Mouse (Mus musculus): ENCODE data around the gene Frmd8. TPM values are rescaled to one million over a fixed set of nuclear protein-coding genes. Genes with fewer than 3 reads are reported as not detected.

Frmd8 gene
- total and polyA plus RNA-seq, 2 experiments from 2014 or later: 8.5 to 10.3 TPM

- 95% methylated on average over 5 of the region's 5 CpGs for WGBS
- no peak overlapping the region for H3K9ac ChIP-seq
- H3K4me3 ChIP-seq (ENCODE audit: low read depth, low read length): no peak overlapping the region
- no peaks in the 10 kb centered on the region for H3K9me3 ChIP-seq (ENCODE audit: low read length)
- TF ChIP-seq CTCF (IDR thresholded peaks at IDR 0.05; ENCODE audit: low read depth): no peak
- H3K27me3 ChIP-seq (ENCODE audit: insufficient read depth, low read length): no peaks in the 10 kb centered on the region
- no peak for DNase-seq
- H3K27ac ChIP-seq (ENCODE audit: low read depth, low read length): no peak overlapping the region
- H3K4me2 ChIP-seq (ENCODE audit: low read depth): no peak overlapping the region
- H3K36me3 ChIP-seq (ENCODE audit: insufficient read depth): peaks cover 38% of the 10 kb centered on the region
- no peak for ATAC-seq
- H3K4me1 ChIP-seq (ENCODE audit: insufficient read depth): no peaks in the 10 kb centered on the region
These were observed 11.3 kb downstream of the Frmd8 start for GRCm38 (mm10) chr19:5863776-5864175.

DNA sequence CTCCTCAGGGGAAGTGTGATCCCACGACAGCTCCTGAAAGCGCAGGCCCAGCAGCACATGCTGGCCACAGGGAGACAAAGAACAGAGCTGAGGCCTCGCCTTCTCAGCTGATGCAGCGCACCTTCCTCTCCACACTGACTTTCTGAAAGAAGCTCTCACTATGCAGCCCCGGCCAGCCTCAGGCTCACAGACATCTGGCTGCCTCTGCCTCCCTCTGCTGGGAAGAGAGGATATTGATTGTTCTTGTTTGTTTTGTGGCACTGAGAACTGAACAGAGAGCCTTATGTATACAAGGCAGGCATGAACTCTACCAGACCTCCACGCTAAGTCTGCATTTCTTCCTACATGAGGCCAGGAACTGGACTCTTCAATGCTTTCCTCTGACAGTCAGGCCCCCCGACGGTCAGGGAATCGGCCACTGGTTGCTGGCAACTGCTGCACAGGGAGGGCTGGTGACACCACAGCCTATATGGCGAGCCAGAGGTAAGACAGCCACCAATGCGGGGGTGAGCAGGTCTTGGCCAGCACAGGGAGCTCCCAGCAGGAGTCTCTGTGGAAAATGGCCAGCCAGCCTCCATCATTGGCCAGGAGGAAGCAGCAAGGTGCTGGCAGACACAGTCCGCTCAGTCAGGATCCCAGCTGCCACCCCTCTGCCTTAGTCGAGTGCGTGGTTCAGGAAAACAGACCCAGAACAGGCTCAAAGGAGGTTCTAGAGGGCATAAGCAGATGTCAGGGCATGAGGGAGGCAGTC lies 12.6 kb downstream of the Frmd8 start:
- no peak overlapping the region for H3K27ac ChIP-seq (ENCODE audit: low read depth, low read length)
- 0 out of 2 replicates have a peak, but pooled peaks have one; percentile 8 for TF ChIP-seq CTCF (IDR thresholded peaks at IDR 0.05; ENCODE audit: low read depth)
- no peaks in the 10 kb centered on the region for H3K9me3 ChIP-seq (ENCODE audit: low read length)
- peaks cover 33% of the 10 kb centered on the region for H3K36me3 ChIP-seq (ENCODE audit: insufficient read depth)
- 97% methylated on average over 14 of the region's 14 CpGs for WGBS
- DNase-seq (no peak), ATAC-seq (no peak)
- H3K4me3 ChIP-seq (ENCODE audit: low read depth, low read length): no peak overlapping the region
- no peaks in the 10 kb centered on the region for H3K4me1 ChIP-seq (ENCODE audit: insufficient read depth)
- no peak overlapping the region for H3K9ac ChIP-seq
- no peaks in the 10 kb centered on the region for H3K27me3 ChIP-seq (ENCODE audit: insufficient read depth, low read length)
- H3K4me2 ChIP-seq (ENCODE audit: low read depth): no peak overlapping the region

GRCm38 (mm10) chr19:5856604-5857003 lies 18.5 kb downstream of the Frmd8 start:
- Histone ChIP-seq H3K9ac (no peak overlapping the region), H3K36me3 (ENCODE audit: insufficient read depth) (peaks cover 8% of the 10 kb centered on the region), H3K4me1 (ENCODE audit: insufficient read depth) (no peaks in the 10 kb centered on the region), H3K9me3 (ENCODE audit: low read length) (no peaks in the 10 kb centered on the region), H3K4me2 (ENCODE audit: low read depth) (no peak overlapping the region), H3K4me3 (ENCODE audit: low read depth, low read length) (no peak overlapping the region), H3K27ac (ENCODE audit: low read depth, low read length) (no peak overlapping the region), H3K27me3 (ENCODE audit: insufficient read depth, low read length) (no peaks in the 10 kb centered on the region)
- 82% methylated on average over 9 of the region's 9 CpGs for WGBS
- ATAC-seq (peak; percentile 29), DNase-seq (no peak)
- TF ChIP-seq CTCF (IDR thresholded peaks at IDR 0.05; ENCODE audit: low read depth): no peak

DNA sequence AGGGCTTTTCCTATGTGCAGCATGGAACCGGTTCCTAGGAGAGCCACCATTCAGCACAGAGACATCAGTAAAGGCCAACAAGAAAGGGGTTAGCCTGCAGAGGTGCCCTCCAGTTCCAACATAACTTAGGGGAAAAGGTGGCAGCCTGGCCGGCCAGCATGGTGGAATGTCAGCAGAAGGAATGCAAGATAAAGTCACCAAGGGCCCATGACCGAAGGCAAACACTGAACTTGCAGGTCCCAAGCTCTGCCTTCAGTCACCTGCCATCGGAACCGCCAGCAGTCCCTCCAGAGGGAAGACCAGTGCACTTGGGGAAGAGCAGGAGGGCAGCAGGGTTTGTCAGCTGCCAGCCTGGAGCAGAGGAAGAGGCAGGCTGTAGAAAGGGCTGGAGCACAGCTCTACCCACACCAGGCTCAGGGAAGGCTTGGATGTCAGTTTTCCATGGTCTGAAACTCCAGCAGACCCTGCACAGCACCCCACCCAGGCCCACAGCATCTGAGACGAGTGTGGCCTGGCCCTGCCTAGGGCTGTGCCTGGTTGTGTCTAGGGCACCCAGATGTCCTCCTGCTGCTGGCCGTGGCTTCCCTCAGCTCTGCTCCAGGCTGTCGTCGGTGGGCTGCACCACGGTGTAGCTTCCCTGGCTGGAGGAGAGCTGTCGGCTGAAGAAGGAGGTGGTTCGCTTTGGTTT lies 22.9 kb downstream of the Frmd8 start:
- DNase-seq (no peak), ATAC-seq (no peak)
- Histone ChIP-seq H3K9ac (no peak overlapping the region), H3K9me3 (ENCODE audit: low read length) (no peaks in the 10 kb centered on the region), H3K4me1 (ENCODE audit: insufficient read depth) (peaks cover 16% of the 10 kb centered on the region), H3K4me3 (ENCODE audit: low read depth, low read length) (no peak overlapping the region), H3K27ac (ENCODE audit: low read depth, low read length) (no peak overlapping the region), H3K36me3 (ENCODE audit: insufficient read depth) (peaks cover 8% of the 10 kb centered on the region; the same call in 1 of the 2 replicates), H3K4me2 (ENCODE audit: low read depth) (no peak overlapping the region), H3K27me3 (ENCODE audit: insufficient read depth, low read length) (no peaks in the 10 kb centered on the region)
- no peak for TF ChIP-seq CTCF (IDR thresholded peaks at IDR 0.05; ENCODE audit: low read depth)
- 90% methylated on average over 12 of the region's 12 CpGs for WGBS

- H3K27ac ChIP-seq (ENCODE audit: low read depth, low read length): no peak overlapping the region
- no peak overlapping the region for H3K4me2 ChIP-seq (ENCODE audit: low read depth)
- no peak overlapping the region for H3K9ac ChIP-seq
- ATAC-seq (no peak), DNase-seq (no peak)
- peaks cover 19% of the 10 kb centered on the region for H3K4me1 ChIP-seq (ENCODE audit: insufficient read depth)
- H3K4me3 ChIP-seq (ENCODE audit: low read depth, low read length): no peak overlapping the region
- WGBS: 47% methylated on average over 5 of the region's 5 CpGs
- peaks cover 7% of the 10 kb centered on the region; the same call in 1 of the 2 replicates for H3K36me3 ChIP-seq (ENCODE audit: insufficient read depth)
- no peaks in the 10 kb centered on the region for H3K27me3 ChIP-seq (ENCODE audit: insufficient read depth, low read length)
- no peaks in the 10 kb centered on the region for H3K9me3 ChIP-seq (ENCODE audit: low read length)
- no peak for TF ChIP-seq CTCF (IDR thresholded peaks at IDR 0.05; ENCODE audit: low read depth)
These were observed 23.5 kb downstream of the Frmd8 start for GRCm38 (mm10) chr19:5851481-5851971.

DNA sequence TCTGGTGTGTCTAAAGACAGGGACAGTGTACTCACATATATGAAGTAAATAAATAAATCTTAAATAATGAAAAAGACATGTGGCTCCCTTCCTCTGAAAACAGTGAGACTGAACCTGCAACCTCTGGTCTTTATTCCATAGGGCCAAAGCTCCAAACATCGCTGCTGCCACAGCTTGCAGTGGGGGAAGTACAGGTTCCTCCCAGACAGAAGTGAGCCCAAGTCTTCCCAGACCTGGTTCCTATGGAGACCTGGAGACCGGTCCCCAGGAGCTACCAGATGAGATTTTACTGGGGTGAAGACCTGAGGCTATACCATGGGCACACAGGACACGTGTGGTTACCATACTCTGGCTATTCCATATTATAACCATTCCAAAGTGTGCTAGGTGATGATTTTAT lies 24.2 kb downstream of the Frmd8 start:
- no peaks in the 10 kb centered on the region for H3K9me3 ChIP-seq (ENCODE audit: low read length)
- ATAC-seq (no peak), DNase-seq (no peak)
- peaks cover 5% of the 10 kb centered on the region; the same call in 1 of the 2 replicates for H3K36me3 ChIP-seq (ENCODE audit: insufficient read depth)
- H3K27ac ChIP-seq (ENCODE audit: low read depth, low read length): no peak overlapping the region
- no peak overlapping the region for H3K9ac ChIP-seq
- WGBS: 84% methylated on average over 3 of the region's 3 CpGs
- no peaks in the 10 kb centered on the region for H3K27me3 ChIP-seq (ENCODE audit: insufficient read depth, low read length)
- H3K4me3 ChIP-seq (ENCODE audit: low read depth, low read length): no peak overlapping the region
- peaks cover 19% of the 10 kb centered on the region for H3K4me1 ChIP-seq (ENCODE audit: insufficient read depth)
- no peak for TF ChIP-seq CTCF (IDR thresholded peaks at IDR 0.05; ENCODE audit: low read depth)
- no peak overlapping the region for H3K4me2 ChIP-seq (ENCODE audit: low read depth)
